Mouse (Mus musculus): Measurements from ENCODE around the gene Hmga2. TPM values are rescaled to one million over a fixed set of nuclear protein-coding genes. Genes with fewer than 3 reads are reported as not detected.
A peak's percentile ranks its signal among the peaks of the same experiment; 100 is the strongest.

The Hmga2 gene
- polyA plus RNA-seq, 1 experiment from 2014 or later, result 12.4 TPM

- H3K4me3 ChIP-seq, result peak overlapping the region; percentile 86
- peaks cover 16% of the 10 kb centered on the region for H3K36me3 ChIP-seq
- peak overlapping the region; percentile 99 for H3K4me2 ChIP-seq
- H3K9ac ChIP-seq, result peak overlapping the region; percentile 41; the same call in 1 of the 2 replicates
- H3K4me1 ChIP-seq, result peaks cover 17% of the 10 kb centered on the region
- H3K9me3 ChIP-seq, result no peaks in the 10 kb centered on the region
- no peaks in the 10 kb centered on the region for H3K27me3 ChIP-seq (replicated peaks)
- H3K27ac ChIP-seq (replicated peaks), result no peak overlapping the region
- no peak for ATAC-seq (ENCODE audit: extremely low read depth, insufficient number of reproducible peaks, low FRiP score, low TSS enrichment)
- 27% methylated on average over 4 of the region's 4 CpGs for WGBS
Measured at GRCm38 (mm10) chr10:120473218-120473617, 3.1 kb downstream of the Hmga2 start.

- Histone ChIP-seq H3K9ac (no peak overlapping the region), H3K4me3 (no peak overlapping the region), H3K27ac (replicated peaks) (no peak overlapping the region), H3K27me3 (replicated peaks) (no peaks in the 10 kb centered on the region), H3K4me2 (no peak overlapping the region), H3K4me1 (peaks cover 11% of the 10 kb centered on the region), H3K36me3 (peaks cover 19% of the 10 kb centered on the region), H3K9me3 (no peaks in the 10 kb centered on the region)
- WGBS, result 65% methylated on average over 2 of the region's 2 CpGs
- no peak for ATAC-seq (ENCODE audit: extremely low read depth, insufficient number of reproducible peaks, low FRiP score, low TSS enrichment)
Measured at GRCm38 (mm10) chr10:120472606-120473005, 3.7 kb downstream of the Hmga2 start.

- 62% methylated on average over 5 of the region's 5 CpGs for WGBS
Measured at GRCm38 (mm10) chr10:120465121-120465520, 11.1 kb downstream of the Hmga2 start.

GRCm38 (mm10) chr10:120461769-120462168 lies 14.5 kb downstream of the Hmga2 start:
- Histone ChIP-seq H3K27me3 (replicated peaks) (no peaks in the 10 kb centered on the region), H3K27ac (replicated peaks) (peak overlapping the region; percentile 50), H3K36me3 (peaks cover 28% of the 10 kb centered on the region), H3K4me1 (peaks cover 35% of the 10 kb centered on the region), H3K4me2 (0 out of 2 replicates have a peak overlapping the region, but pooled peaks have one; percentile 18), H3K4me3 (no peak overlapping the region), H3K9me3 (no peaks in the 10 kb centered on the region), H3K9ac (no peak overlapping the region)
- 25% methylated on average over 5 of the region's 5 CpGs for WGBS
- ATAC-seq (ENCODE audit: extremely low read depth, insufficient number of reproducible peaks, low FRiP score, low TSS enrichment), result no peak

More at GRCm38 (mm10) chr10:120465121-120465520, 11.1 kb downstream of the Hmga2 start:
- no peak for ATAC-seq (ENCODE audit: extremely low read depth, insufficient number of reproducible peaks, low FRiP score, low TSS enrichment)
- Histone ChIP-seq H3K9ac (no peak overlapping the region), H3K4me1 (peaks cover 22% of the 10 kb centered on the region), H3K9me3 (no peaks in the 10 kb centered on the region), H3K4me3 (no peak overlapping the region), H3K36me3 (peaks cover 38% of the 10 kb centered on the region), H3K27ac (replicated peaks) (no peak overlapping the region), H3K4me2 (no peak overlapping the region), H3K27me3 (replicated peaks) (no peaks in the 10 kb centered on the region)

GRCm38 (mm10) chr10:120461301-120461700 lies 15.0 kb downstream of the Hmga2 start:
- H3K4me2 ChIP-seq, result no peak overlapping the region
- peaks cover 24% of the 10 kb centered on the region for H3K36me3 ChIP-seq
- H3K4me1 ChIP-seq, result peaks cover 35% of the 10 kb centered on the region
- H3K9ac ChIP-seq, result no peak overlapping the region
- H3K27me3 ChIP-seq (replicated peaks), result no peaks in the 10 kb centered on the region
- no peak overlapping the region for H3K4me3 ChIP-seq
- ATAC-seq (ENCODE audit: extremely low read depth, insufficient number of reproducible peaks, low FRiP score, low TSS enrichment), result no peak
- no peaks in the 10 kb centered on the region for H3K9me3 ChIP-seq
- 73% methylated on average over 5 of the region's 5 CpGs for WGBS
- H3K27ac ChIP-seq (replicated peaks), result peak overlapping the region; percentile 50

GRCm38 (mm10) chr10:120458866-120459265 lies 17.4 kb downstream of the Hmga2 start:
- WGBS, result 80% methylated on average over 8 of the region's 8 CpGs
- no peak overlapping the region for H3K27ac ChIP-seq (replicated peaks)
- H3K4me2 ChIP-seq, result no peak overlapping the region

GRCm38 (mm10) chr10:120449661-120450284 lies 26.5 kb downstream of the Hmga2 start:
- Histone ChIP-seq H3K36me3 (peaks cover 29% of the 10 kb centered on the region), H3K27ac (replicated peaks) (no peak overlapping the region), H3K4me1 (peaks cover 6% of the 10 kb centered on the region), H3K4me3 (peak overlapping the region; percentile 15; the same call in 1 of the 2 replicates), H3K9me3 (no peaks in the 10 kb centered on the region), H3K4me2 (peak overlapping the region; percentile 38), H3K27me3 (replicated peaks) (no peaks in the 10 kb centered on the region), H3K9ac (no peak overlapping the region)
- no peak for ATAC-seq (ENCODE audit: extremely low read depth, insufficient number of reproducible peaks, low FRiP score, low TSS enrichment)
- WGBS, result 69% methylated on average over 19 of the region's 19 CpGs

More at GRCm38 (mm10) chr10:120458866-120459265, 17.4 kb downstream of the Hmga2 start:
- Histone ChIP-seq H3K9me3 (no peaks in the 10 kb centered on the region), H3K36me3 (peaks cover 34% of the 10 kb centered on the region), H3K9ac (no peak overlapping the region), H3K4me1 (peaks cover 35% of the 10 kb centered on the region), H3K4me3 (no peak overlapping the region), H3K27me3 (replicated peaks) (no peaks in the 10 kb centered on the region)
- ATAC-seq (ENCODE audit: extremely low read depth, insufficient number of reproducible peaks, low FRiP score, low TSS enrichment), result no peak

GRCm38 (mm10) chr10:120446799-120447198 lies 29.5 kb downstream of the Hmga2 start:
- H3K4me2 ChIP-seq, result no peak overlapping the region
- H3K9ac ChIP-seq, result no peak overlapping the region
- H3K36me3 ChIP-seq, result peaks cover 21% of the 10 kb centered on the region
- no peak for ATAC-seq (ENCODE audit: extremely low read depth, insufficient number of reproducible peaks, low FRiP score, low TSS enrichment)
- H3K9me3 ChIP-seq, result no peaks in the 10 kb centered on the region
- no peak overlapping the region for H3K4me3 ChIP-seq
- no peak overlapping the region for H3K27ac ChIP-seq (replicated peaks)
- no peaks in the 10 kb centered on the region for H3K27me3 ChIP-seq (replicated peaks)
- 88% methylated on average over 6 of the region's 6 CpGs for WGBS
- peaks cover 13% of the 10 kb centered on the region for H3K4me1 ChIP-seq

GRCm38 (mm10) chr10:120446206-120446605 lies 30.1 kb downstream of the Hmga2 start:
- Histone ChIP-seq H3K4me2 (no peak overlapping the region), H3K4me3 (no peak overlapping the region), H3K27me3 (replicated peaks) (no peaks in the 10 kb centered on the region), H3K9me3 (no peaks in the 10 kb centered on the region), H3K36me3 (peaks cover 15% of the 10 kb centered on the region), H3K9ac (no peak overlapping the region), H3K27ac (replicated peaks) (no peak overlapping the region), H3K4me1 (peaks cover 19% of the 10 kb centered on the region)
- ATAC-seq (ENCODE audit: extremely low read depth, insufficient number of reproducible peaks, low FRiP score, low TSS enrichment), result no peak
- 66% methylated on average over 9 of the region's 9 CpGs for WGBS

- H3K27ac ChIP-seq (replicated peaks), result no peak overlapping the region
- no peak for ATAC-seq (ENCODE audit: extremely low read depth, insufficient number of reproducible peaks, low FRiP score, low TSS enrichment)
- H3K4me2 ChIP-seq, result no peak overlapping the region
Measured at GRCm38 (mm10) chr10:120444463-120445070, 31.7 kb downstream of the Hmga2 start.

GRCm38 (mm10) chr10:120443757-120444311 lies 32.4 kb downstream of the Hmga2 start:
- no peak for ATAC-seq (ENCODE audit: extremely low read depth, insufficient number of reproducible peaks, low FRiP score, low TSS enrichment)
- Histone ChIP-seq H3K4me1 (peaks cover 16% of the 10 kb centered on the region), H3K27ac (replicated peaks) (no peak overlapping the region), H3K9ac (no peak overlapping the region), H3K27me3 (replicated peaks) (no peaks in the 10 kb centered on the region), H3K36me3 (peaks cover 22% of the 10 kb centered on the region), H3K4me2 (no peak overlapping the region), H3K4me3 (no peak overlapping the region), H3K9me3 (no peaks in the 10 kb centered on the region)
- 85% methylated on average over 10 of the region's 10 CpGs for WGBS

More at GRCm38 (mm10) chr10:120444463-120445070, 31.7 kb downstream of the Hmga2 start:
- Histone ChIP-seq H3K9ac (no peak overlapping the region), H3K4me1 (peaks cover 18% of the 10 kb centered on the region), H3K9me3 (no peaks in the 10 kb centered on the region), H3K36me3 (peaks cover 22% of the 10 kb centered on the region), H3K4me3 (no peak overlapping the region), H3K27me3 (replicated peaks) (no peaks in the 10 kb centered on the region)
- 80% methylated on average over 9 of the region's 9 CpGs for WGBS
